Mouse (Mus musculus) ES-Bruce4 (cell line): ENCODE measurements around the gene Zfp518a.

Experiments
- CTCF ChIP-seq: IDR thresholded peaks from one replicate; pipeline ENCODE4 v1.8.1; 2011; ENCODE audit warnings: low read depth, low read length
- POLR2A ChIP-seq: IDR thresholded peaks from one replicate; pipeline ENCODE4 v1.8.1; 2011; ENCODE audit warnings: low read length; ENCODE audit not compliant: insufficient read depth

- TF ChIP-seq POLR2A (no peak), CTCF (peak; percentile 84)
These were observed 68.5 kb downstream of the Zfp518a start for GRCm38 (mm10) chr19:40962988-40963387.
